Mouse (Mus musculus) frontal cortex, postnatal 14 days (tissue): Measurements from ENCODE around the gene Unc45b.
"Not testable (repeated sequence)": the region's sequence is repeated elsewhere in the genome, so short reads cannot be mapped to it uniquely, and the experiment has no call there.

Source experiments
- DNase-seq, 2 experiments: peaks; one replicate each; pipeline ENCODE4 v3.0.0; 2022; ENCODE audit warnings: low spot score in 2 of 2

Gene Unc45b

DNA sequence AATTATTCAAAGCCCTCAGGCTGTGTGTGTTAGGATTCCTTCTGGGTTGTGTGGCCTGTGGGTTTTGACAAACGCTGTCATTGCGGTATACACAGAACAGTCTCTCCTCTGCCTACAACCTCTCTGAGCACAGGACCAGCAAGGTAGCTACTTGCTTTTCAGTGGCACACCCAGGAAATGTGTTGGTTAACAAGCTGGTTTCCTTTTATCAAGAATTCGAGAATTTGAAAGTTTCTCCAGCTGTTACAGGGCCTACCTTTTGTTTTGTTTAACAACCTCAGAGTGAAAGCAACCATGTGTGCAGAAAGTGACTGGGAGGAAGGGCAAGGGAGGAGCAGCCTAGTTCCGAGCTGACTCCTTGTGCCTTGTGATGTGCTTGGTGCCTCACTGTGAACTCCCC lies 37.1 kb downstream of the Unc45b start:
- DNase-seq, result no peak

DNA sequence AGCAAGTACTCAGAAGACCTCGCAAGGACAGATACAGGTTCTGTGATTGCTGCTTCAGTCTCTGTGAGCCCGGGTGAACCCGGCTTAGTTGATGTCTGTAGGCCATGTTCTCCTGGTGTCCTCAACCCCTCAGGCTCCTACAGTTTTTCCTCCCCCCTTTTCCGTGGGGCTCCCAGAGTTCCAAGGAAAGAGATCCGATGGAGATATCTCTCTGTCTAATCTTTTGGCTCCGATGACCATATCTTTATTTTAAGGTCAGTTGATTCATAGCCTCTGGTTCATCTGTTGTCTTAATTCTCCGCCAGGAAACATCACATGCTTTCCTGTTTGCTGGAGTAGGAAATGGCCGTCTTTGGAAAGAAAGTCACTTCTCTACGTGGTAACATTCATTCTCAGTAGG lies 38.7 kb downstream of the Unc45b start:
- no peak for DNase-seq

DNA sequence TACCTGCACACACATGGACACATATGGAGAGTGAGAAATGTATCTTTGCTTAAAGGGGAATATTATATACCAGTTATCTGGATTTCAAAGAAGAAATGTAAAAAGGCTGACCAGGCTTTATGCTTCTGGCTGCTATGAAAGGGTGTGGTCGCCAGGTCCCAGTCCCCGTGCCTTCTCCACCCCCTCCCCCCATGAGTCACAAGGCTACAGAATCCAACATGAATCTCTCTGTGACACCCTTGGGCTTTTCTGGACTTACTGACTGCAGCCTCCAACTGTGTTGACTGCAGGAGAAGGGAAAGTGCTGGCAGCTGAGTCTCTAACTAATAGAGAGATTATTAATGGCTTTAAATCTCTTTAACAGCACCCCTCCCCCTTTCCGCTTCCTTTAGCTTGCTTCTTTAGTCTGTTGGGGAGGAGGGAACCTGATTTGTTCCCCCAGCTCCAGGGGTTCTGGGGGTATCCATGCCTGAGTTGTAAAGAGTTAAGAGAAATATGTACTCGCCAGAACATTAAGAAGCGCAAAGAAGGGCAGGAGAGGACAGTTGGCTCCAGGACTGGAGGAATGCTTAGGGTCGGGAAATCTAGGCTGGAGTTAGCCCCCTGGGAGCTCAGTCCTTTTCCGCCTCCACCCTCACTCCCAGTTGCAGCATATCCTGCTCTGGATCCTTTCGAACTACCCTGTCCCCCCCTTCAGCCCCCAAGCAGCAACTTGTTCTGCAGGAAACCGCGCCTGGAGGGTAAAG lies 40.6 kb downstream of the Unc45b start, which contains the start of gene Slfn5:
Slfn5 (plus strand) TSS at position 614 of the 746 bp plus-strand sequence.
- DNase-seq, result no peak

DNA sequence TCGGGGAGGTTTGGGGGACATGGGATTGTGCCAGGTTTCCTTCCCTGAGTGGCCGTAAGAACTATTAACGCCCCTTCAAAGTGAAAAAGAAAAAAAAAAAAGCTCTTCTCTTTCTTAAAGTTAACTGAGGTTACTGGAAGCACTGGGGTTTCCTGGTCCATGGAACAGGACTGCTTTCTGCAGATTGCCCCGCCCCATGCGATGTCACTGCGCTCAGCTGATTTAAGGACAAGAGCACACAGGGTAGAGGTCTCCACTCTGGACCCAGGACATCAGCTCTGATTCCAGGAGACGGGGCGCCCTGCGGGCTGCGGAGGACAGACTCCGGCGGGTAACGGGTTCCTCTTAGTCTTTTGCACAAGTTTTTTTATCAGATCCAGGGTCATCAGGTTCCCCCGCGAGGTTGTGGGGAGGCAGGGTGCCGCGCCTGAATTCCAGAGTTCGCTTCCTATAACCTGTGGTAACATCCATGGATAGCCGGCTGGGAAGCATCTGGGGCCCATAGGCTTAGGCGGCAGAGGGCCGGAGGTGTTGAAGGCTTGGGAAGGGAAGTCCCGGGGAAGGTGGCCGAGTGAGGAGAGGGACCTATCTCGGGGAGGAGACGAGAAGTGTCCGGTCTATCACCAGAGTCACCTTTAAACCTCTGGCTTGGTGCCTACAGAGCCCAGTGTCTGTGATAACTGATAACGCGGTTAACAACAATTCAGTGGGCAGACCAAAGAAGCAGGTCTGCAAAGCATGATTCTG lies 41.7 kb downstream of the Unc45b start:
- no peak for DNase-seq

DNA sequence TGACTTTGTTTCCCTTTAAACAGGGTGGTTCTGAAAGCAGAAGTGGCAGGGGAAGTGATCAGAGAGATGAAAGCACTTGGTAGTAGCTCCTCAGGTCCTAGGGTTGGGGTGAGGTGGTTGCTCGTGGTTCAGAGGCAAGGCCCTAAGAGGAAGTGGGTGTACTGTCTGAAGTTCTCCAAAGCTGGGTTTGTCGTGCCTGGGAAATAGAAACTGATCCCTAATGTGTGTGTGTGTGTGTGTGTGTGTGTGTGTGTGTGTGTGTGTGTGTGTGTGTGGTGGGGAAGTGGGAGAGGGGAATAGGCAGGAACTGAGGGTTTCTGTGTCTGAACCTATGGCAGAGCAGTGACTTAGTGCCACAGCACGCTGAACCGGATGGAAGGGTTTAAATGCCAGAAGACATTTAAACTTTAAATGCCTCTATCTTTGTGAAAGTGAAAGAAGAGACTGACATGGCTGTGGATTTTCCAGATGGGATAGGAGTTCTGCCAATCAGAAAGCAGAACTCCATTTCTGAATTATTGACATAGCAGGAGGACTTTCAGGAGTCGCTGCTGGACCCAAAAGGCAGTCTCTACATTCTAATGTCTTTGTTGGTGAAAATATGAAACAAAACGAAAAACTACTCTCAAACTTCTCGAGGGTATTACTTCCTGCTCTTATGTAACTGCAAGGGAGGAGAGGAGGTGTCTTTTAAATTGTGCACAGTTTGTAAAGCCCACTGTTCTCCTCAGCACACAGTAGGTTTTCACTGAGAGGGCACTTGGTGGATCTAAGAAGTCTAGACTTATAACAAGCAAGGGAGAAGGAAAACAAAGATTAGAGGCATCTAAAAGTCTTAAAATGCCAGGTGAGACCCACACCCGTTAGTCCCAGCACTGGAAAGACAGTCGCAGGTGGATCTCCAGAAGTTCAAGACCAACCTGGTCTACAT lies 42.5 kb downstream of the Unc45b start:
- DNase-seq, result no peak

DNA sequence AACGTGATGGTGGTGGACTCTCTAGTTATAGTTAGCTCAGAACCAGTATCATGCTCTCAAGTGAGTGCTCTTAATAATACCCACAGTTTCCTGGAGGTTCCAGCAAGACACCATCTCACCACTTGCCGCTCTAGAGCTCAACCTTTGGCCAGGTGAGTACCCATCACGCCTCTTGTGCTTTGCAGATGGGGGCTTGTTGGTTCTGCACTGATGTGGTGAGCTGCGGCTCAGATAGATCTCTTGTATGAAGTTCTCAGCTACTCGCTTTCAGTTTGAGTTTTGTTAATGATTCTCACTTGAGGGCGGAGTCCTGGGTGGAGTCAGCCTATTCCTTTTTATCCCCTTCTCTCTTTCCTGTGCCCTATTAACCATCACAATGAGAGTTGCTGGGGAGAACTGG lies 44.3 kb downstream of the Unc45b start:
- no peak for DNase-seq

DNA sequence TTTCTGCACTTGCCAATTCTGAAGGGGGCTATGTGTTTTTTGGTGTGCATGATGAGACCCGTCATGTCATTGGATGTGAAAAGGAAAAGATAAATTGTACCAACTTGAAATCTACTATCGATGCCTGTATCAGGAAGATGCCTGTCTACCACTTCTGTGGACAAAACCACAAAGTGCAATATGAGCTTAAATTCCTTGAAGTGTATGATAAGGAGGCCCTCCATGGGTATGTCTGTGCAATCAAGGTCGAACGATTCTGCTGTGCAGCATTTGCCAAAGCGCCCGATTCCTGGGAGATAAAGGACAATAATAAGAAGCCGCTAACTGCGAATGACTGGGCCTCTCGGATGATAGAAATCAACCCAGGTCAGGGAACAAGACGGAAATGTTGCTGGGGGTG lies 46.6 kb downstream of the Unc45b start:
- no peak for DNase-seq

DNA sequence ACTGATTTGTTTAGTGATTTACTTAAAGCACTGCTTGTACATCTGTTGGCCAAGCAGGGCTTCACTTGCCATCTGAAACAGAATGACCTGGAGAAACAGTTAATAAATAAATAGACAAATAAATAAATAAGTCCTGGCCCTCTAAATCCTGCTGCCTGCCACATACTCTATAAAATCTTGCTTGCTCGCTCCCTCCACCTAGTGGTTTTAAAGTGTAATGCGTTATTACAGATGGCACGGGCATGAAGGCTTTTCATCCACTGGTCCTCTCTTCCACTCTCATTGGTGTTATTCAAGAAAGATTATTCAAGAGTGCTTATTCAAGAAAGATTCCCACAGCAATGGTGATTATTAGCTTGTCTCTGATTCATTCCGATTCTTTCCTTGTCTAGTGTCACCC lies 49.3 kb downstream of the Unc45b start:
- DNase-seq, result no peak

DNA sequence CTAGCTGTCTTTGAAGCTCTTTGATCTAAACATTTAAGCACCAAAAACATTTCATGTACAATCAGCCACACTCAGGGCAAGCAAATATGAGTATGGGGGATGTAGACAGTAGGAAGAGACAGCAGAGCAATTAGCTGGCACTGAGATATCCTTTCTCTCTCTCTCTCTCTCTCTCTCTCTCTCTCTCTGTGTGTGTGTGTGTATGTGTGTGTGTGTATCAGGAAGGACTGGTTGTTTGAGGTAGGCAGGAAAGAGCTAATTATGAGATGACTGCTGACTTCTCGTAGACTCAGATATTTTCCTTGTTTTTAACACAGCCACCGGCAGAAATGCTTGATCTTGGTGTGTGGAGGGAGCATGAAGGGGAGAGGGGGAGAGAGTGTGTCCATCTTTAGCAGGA lies 51.4 kb downstream of the Unc45b start:
- DNase-seq, result no peak

DNA sequence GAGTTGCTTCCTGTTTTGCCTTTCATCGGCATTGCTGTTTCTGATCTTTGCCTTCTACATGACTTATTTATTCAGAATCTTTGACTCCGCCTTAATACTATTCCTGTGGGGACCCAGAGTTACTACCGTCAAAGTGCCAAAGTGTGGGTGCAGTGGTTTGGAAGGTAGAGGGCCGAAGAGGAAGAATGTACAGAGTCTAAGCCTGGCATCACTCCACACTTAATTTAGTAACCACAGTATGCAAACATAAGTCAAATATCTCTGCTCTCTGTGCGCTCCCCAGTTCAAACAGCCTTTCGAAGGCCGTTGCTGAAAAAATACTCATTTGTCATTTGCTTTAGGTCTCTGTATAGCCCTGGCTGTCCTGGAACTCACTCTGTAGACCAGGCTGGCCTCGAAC lies 51.9 kb downstream of the Unc45b start:
- DNase-seq, result no peak

DNA sequence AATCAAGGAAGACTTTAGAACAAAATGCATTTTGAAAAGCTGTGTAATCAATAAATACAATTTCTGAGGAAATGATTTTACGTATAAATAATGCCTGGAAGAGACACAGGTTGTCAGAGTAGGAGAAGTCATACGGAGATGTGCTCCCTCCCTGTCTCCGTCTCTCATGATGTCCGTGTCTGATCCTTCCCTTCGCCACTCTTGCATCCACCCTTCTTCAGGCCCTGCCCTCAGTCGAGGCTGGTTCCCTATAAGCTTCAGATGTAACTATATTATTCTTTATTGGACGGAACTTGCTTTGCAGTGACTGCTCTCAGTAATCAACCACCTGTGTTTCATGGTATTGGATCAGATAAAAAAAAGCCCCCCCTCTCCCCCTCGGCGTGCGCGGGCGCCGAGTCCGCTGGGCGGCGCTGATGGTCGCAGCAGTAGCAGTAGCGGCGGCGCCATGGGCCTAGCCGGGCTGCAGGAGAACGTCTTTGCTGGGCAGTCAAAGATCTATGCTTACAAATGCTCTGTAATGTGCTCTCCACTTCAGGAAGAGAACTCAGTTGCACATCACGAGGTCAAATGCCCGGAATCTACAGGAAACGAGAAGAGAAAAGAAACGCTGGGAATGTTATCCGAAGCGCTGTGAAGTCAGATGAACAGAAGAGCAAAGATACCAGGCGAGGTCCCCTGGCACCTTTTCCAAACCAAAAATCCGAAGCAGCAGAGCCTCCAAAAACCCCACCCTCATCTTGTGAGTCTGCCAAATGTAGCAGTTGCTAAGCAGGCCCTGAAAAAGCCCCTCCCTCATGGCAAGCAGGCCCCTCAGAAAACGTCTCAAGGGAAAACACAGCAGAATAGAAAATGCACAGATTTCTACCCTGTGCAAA lies 60.6 kb downstream of the Unc45b start:
- DNase-seq, result no peak

DNA sequence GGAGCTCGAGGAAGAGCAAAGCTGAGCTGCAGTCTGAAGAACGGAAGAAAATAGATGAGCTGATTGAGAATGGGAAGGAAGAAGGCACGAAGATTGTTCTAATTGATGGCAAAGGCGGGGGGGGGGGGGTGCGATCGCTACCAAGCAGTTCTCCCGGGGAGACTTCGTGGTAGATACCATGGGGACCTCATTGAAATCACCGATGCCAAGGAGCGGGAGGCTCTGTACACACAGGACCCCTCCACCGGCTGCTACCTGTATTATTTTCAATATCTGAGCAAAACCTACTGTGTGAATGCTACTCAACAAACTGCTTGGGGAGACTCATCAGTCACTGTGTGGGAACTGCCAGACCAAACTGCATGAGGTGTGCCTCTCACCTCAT lies 61.2 kb downstream of the Unc45b start:
- no peak for DNase-seq

DNA sequence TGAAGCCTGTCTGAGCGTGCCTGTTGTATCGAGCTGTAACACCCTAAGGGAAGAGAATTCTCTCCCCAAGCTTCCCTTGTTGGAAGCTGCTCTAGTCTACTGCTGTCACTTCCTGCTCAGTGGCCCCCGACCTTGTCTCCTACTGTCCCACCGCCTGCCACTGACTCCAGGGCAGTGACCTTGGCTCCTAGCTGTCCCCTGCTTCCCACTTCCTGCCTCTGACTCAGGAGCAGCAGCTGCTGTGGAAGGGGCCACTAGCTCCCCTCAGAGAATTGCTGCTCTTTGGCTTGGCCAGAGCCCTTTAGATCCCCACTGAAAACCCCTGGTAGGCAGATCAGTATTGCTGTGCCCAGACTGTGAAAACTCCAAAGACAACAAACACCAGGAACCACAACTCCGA lies 63.6 kb downstream of the Unc45b start:
- no peak for DNase-seq

DNA sequence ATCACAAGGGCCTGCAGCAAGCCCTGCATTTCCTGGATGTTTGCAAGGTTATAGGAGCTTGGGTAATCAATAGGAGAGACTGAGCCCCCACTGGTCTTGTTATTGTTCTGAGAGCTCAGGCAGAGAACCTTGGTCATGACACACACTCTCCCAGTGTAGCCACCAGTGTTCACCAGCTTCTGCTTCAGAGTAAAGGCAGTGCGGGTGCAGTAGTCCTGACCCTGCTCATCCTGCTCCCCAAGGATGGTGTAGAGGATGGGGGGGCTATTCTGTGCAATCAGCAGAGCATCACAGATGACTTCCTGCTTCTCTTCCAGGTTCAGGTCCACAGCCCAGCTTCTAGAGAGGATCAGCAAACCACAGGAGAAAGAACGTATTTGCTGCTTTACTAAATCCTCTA lies 72.1 kb downstream of the Unc45b start:
- DNase-seq, result not testable (repeated sequence)

DNA sequence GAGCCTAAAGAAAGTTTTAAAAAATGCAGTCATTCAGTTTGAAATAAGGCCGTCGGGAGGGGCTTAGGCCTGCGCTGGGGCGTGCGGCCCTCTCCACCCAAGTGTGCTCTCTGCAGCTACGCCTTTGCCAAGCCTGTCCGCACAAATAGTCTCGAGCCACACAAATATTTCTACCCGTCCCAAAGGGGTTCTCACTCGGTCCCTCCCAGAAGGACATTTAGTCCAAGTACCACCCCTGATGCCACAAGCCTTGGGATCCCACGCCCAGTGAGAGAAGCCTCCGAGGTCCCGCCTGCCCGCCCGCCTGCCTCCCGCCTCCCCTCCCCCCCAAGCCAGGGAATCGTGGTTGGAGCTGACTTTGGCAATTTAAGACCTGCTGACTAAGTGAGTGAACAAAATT lies 72.8 kb downstream of the Unc45b start:
- no peak for DNase-seq

DNA sequence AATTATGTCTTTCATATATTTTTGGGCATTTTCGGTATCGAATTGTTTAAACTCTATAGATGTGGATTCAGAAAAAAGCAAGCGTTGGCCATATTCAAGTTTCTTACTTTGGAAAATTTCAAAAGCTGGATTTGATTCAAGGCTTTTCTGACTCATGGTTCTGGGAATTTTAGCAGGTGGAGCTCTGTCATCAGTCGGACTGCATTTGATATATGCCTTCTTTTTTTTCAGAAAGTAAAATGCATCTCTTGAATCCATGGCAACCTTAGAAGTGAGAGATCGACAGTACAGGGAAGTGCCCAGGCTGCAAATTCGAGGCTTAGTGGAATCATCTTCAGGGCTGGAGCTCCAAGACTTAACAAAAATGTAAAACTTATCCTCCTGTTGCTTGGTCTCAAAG lies 77.3 kb downstream of the Unc45b start:
- no peak for DNase-seq

DNA sequence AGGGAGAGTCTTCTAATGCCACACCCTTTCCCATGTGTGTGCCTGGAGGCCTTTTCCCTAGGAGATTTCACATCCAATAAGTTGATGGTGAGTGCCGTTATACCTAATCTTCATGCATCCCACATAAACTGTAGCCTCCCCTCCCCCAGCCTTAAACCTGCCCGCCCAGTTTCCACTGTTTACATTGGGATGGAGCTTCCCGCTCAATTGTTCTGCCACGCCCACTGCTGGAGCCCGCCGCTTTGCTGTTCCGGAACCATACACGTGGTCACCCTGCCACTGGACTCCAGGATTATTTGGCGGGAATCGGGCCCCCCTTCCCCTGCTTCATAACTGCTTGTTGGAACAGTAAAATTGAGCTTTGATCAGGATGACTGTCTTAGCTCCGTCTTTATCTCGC lies 79.0 kb downstream of the Unc45b start:
- no peak for DNase-seq

DNA sequence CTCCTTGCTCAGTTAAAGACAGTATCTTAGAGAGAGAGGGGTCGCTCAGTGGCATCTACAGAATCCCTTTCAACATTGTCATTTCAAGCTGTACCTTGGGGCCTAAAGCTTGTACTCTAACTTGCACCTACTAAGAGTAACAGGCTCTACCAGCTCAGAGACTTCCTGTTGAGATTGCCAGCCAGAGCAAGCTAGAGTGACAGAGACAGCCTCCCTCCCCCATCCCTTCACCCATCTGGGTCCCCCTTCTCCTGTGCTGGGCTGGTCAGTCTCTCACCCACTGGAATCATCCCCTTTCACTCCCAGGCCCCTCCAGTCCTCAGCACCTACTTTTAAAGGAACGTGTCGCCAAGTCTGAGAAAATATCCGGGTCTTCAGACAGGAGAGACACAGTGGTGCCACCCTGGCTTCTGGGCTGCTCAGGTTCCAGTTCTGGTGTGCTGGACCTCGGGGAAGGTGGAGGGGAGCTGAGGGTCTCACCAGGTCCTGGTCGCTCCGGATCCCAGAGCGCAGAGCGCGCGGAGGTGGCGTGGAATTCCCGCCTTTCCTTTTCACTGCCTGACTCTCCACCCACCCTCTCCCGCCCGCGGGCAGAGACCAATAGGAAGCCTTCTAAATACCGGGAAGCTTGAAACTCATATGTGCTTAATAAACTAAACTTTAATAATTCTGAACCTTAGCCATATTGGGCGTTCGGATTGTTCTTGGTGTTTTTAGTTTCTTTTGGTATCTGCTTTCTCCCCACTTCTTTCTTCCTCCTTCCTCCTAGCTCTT lies 80.4 kb downstream of the Unc45b start:
- not testable (repeated sequence) for DNase-seq

DNA sequence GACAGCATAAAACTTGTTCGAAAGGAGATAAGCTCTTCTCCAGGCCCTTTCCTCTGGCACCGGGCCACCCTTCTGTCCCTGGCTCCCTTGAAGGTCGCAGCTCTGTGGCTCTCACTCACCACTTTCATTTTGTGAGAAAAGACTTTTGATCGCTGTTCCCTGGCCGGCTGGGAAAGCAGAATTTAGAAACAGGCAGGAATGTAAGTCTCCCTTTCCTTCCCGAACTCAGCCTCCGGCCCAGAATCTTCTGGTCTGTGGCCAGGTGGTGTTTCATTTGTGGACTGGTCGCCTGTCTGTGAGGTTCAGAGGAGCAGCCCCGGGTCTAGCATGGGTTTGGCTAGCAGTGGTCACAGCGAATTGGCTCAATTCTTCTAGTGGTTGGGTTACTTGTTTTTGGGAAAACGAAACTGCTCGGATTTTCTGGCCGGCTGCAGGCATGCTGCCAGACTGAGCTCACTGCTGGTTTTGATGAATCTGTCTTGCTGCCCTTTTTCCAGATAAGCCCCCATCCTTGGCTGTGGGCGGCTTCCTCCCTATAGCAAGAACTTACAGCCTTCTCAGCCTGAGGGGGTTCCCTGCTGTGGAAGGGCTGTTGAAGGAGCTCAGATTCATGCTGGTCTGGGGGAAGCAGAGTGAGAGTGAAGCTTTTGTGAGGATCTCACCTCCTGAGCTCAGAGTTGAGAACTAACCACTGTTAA lies 81.3 kb downstream of the Unc45b start, which contains the start of gene Slfn9:
Slfn9 (minus strand) TSS at position 362 of the 698 bp plus-strand sequence.
- DNase-seq, result peak in 1 of 2 experiments; percentile 14
